Mouse (Mus musculus) kidney, embryonic 14.5 days (tissue): ENCODE results near the gene Smyd4. TPM values are rescaled to one million over a fixed set of nuclear protein-coding genes. Genes with fewer than 3 reads are reported as not detected.
A peak's percentile ranks its signal among the peaks of the same experiment; 100 is the strongest.

Source experiments
- ATAC-seq: fragments of 200-750 bp; cut with Nextera tagmentation; 2 replicates; pipeline ENCODE4 v1.8.0; 2017; ENCODE audit warnings: moderate number of reproducible peaks, mild to moderate bottlenecking, moderate TSS enrichment, moderate library complexity; ENCODE audit not compliant: low FRiP score, low TSS enrichment
- H3K27ac ChIP-seq: fragments of 300-500 bp; sonication (generic); 2 replicates; pipeline ENCODE4 v1.5.1; 2014; ENCODE audit warnings: low read depth, mild to moderate bottlenecking, low read length, moderate library complexity, mixed read lengths
- H3K27me3 ChIP-seq: fragments of 300-500 bp; sonication (generic); 2 replicates; pipeline ENCODE4 v1.6.1; 2014; ENCODE audit warnings: mild to moderate bottlenecking, low read length; ENCODE audit not compliant: control insufficient read depth, insufficient read depth
- H3K36me3 ChIP-seq: fragments of 300-500 bp; sonication (generic); 2 replicates; pipeline ENCODE4 v1.6.1; 2014; ENCODE audit warnings: low read length, mixed read lengths; ENCODE audit not compliant: control insufficient read depth, insufficient read depth
- H3K4me1 ChIP-seq: fragments of 300-500 bp; sonication (generic); 2 replicates; pipeline ENCODE4 v1.6.1; 2014; ENCODE audit warnings: low read length, mixed read lengths; ENCODE audit not compliant: control insufficient read depth, insufficient read depth
- H3K4me2 ChIP-seq: fragments of 300-500 bp; sonication (generic); replicated peaks from 2 replicates; pipeline ENCODE4 v1.6.1; 2014; ENCODE audit warnings: low read depth, mild to moderate bottlenecking, low read length
- H3K4me3 ChIP-seq: fragments of 300-500 bp; sonication (generic); 2 replicates; pipeline ENCODE4 v1.5.1; 2014; ENCODE audit warnings: mild to moderate bottlenecking, low read length
- H3K9ac ChIP-seq: fragments of 300-500 bp; sonication (generic); 2 replicates; pipeline ENCODE4 v1.6.1; 2014; ENCODE audit warnings: low read depth, mild to moderate bottlenecking, low read length, moderate library complexity
- H3K9me3 ChIP-seq: fragments of 300-500 bp; sonication (generic); 2 replicates; pipeline ENCODE4 v1.6.1; 2016; ENCODE audit warnings: low read length; ENCODE audit not compliant: control insufficient read depth
- WGBS: fragments of 180-500 bp; shearing (Covaris S2); extraction: QIAGEN DNeasy Blood & Tissue Kit; methylation state at CpG from one replicate; pipeline ENCODE4 v1.1.7; 2014; 5-methylcytosine and 5-hydroxymethylcytosine counted together
- polyA plus RNA-seq: library from polyadenylated mRNA; unstranded; fragments of >200 nt; fragmentation: Nextera tagmentation; extraction: Ambion mirVana; gene quantifications from 2 replicates; pipeline ENCODE4 v1.2.1, GENCODE M21; 2014

Gene Smyd4
- polyA plus RNA-seq, 1 experiment from 2014 or later = 17.8 TPM

GRCm38 (mm10) chr11:75403301-75404052 is 55.2 kb downstream of the Smyd4 start:
- Histone ChIP-seq H3K9ac (no peak overlapping the region), H3K4me1 (no peaks in the 10 kb centered on the region), H3K4me3 (no peak overlapping the region), H3K27me3 (no peaks in the 10 kb centered on the region), H3K27ac (no peak overlapping the region), H3K9me3 (no peaks in the 10 kb centered on the region), H3K4me2 (no peak overlapping the region), H3K36me3 (no peaks in the 10 kb centered on the region)
- WGBS = 77% methylated on average over 6 of the region's 6 CpGs
- no peak for ATAC-seq

GRCm38 (mm10) chr11:75404801-75405200 is 56.6 kb downstream of the Smyd4 start:
- Histone ChIP-seq H3K4me3 (no peak overlapping the region), H3K27ac (no peak overlapping the region), H3K27me3 (no peaks in the 10 kb centered on the region), H3K9ac (no peak overlapping the region), H3K9me3 (no peaks in the 10 kb centered on the region), H3K4me2 (no peak overlapping the region), H3K36me3 (no peaks in the 10 kb centered on the region), H3K4me1 (no peaks in the 10 kb centered on the region)
- no peak for ATAC-seq
- 88% methylated on average over 6 of the region's 6 CpGs for WGBS

GRCm38 (mm10) chr11:75406104-75406503 is 57.9 kb downstream of the Smyd4 start:
- H3K9me3 ChIP-seq = no peaks in the 10 kb centered on the region
- no peak for ATAC-seq
- WGBS = 78% methylated on average over 4 of the region's 4 CpGs
- no peak overlapping the region for H3K4me2 ChIP-seq
- H3K36me3 ChIP-seq = no peaks in the 10 kb centered on the region
- H3K4me3 ChIP-seq = no peak overlapping the region
- H3K27ac ChIP-seq = no peak overlapping the region
- no peaks in the 10 kb centered on the region for H3K4me1 ChIP-seq
- no peaks in the 10 kb centered on the region for H3K27me3 ChIP-seq
- H3K9ac ChIP-seq = no peak overlapping the region

DNA sequence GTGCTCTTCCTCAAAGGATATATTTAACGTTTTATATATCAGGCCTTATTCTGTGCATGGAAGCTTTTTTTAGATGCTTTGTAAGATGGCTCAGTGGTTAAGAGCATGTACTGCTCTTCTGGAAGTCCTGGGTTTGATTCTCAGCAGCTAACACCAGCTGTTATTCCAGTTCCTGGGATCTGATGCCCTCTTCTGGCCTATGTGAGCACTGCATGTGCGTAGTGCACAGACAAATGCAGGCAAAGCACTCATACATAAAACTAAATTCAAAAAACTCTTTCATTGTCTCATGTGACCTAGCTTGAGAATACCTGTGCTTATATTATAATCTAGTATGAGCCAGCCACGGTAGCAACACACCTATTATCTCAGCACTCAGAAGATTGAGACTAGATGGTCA is 58.6 kb downstream of the Smyd4 start:
- no peaks in the 10 kb centered on the region for H3K9me3 ChIP-seq
- WGBS = 38% methylated on average over 3 of the region's 3 CpGs
- H3K9ac ChIP-seq = no peak overlapping the region
- H3K36me3 ChIP-seq = 0 out of 2 replicates have a peak, but pooled peaks cover 3% of the 10 kb centered on the region
- no peak for ATAC-seq
- no peak overlapping the region for H3K4me3 ChIP-seq
- H3K4me2 ChIP-seq = no peak overlapping the region
- no peaks in the 10 kb centered on the region for H3K27me3 ChIP-seq
- H3K4me1 ChIP-seq = no peaks in the 10 kb centered on the region
- no peak overlapping the region for H3K27ac ChIP-seq

GRCm38 (mm10) chr11:75409679-75410575 is 61.7 kb downstream of the Smyd4 start:
- Histone ChIP-seq H3K27me3 (no peaks in the 10 kb centered on the region), H3K4me3 (no peak overlapping the region), H3K9me3 (no peaks in the 10 kb centered on the region), H3K36me3 (0 out of 2 replicates have a peak, but pooled peaks cover 3% of the 10 kb centered on the region), H3K4me1 (no peaks in the 10 kb centered on the region), H3K9ac (no peak overlapping the region), H3K27ac (peak overlapping the region; percentile 1; the same call in 1 of the 2 replicates), H3K4me2 (no peak overlapping the region)
- 65% methylated on average over 17 of the region's 17 CpGs for WGBS
- no peak for ATAC-seq

DNA sequence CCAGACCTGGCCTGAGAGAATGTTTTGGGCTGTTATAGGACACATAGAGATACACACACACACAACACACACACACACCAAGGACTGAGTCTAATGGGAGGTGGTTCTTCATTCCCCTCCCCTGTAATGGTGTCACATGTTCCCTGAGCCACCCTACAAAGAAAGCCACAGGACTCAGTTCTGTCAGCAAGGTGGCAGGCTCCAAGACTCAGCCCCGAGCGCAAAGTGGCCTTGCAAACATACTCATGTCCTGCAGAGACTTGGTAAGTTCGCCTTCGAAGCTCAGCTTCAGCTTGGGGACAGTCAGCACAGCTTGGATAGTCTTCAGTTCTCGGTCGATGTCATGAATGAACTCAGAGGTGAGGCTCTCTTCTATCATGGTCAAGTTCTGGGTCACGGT is 62.4 kb downstream of the Smyd4 start:
- Histone ChIP-seq H3K27me3 (no peaks in the 10 kb centered on the region), H3K4me1 (no peaks in the 10 kb centered on the region), H3K4me3 (no peak overlapping the region), H3K27ac (no peak overlapping the region), H3K9me3 (no peaks in the 10 kb centered on the region), H3K4me2 (no peak overlapping the region), H3K9ac (no peak overlapping the region), H3K36me3 (peaks cover 7% of the 10 kb centered on the region; the same call in 1 of the 2 replicates)
- ATAC-seq = no peak
- WGBS = 88% methylated on average over 7 of the region's 7 CpGs

- no peak overlapping the region for H3K4me3 ChIP-seq
These were observed 66.9 kb downstream of the Smyd4 start for GRCm38 (mm10) chr11:75415096-75415495.

DNA sequence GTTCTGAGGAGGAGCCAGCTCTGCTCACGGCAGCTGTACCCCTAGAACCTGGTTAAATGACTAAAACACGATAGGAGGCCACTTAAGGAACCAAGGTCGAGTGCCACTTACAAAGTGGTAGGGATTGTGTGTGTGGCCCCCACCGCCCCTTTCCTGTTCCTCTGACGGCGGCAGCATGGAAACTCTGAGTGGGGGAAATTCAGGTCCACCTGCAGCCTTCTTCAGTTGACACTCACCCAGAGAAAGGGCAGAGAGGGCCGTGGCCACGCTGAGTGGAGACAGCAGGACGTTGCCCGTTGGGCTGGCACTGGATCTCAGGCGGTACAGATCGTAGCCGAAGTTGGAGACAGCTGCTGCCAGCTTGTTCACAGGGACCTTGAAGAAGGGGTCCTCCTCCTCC is 67.8 kb downstream of the Smyd4 start:
- H3K4me3 ChIP-seq = no peak overlapping the region
- H3K4me2 ChIP-seq = no peak overlapping the region
- no peaks in the 10 kb centered on the region for H3K9me3 ChIP-seq
- H3K36me3 ChIP-seq = peaks cover 11% of the 10 kb centered on the region; the same call in 1 of the 2 replicates
- no peak for ATAC-seq
- WGBS = 88% methylated on average over 13 of the region's 13 CpGs
- H3K27me3 ChIP-seq = no peaks in the 10 kb centered on the region
- H3K9ac ChIP-seq = no peak overlapping the region
- H3K4me1 ChIP-seq = peaks cover 7% of the 10 kb centered on the region
- no peak overlapping the region for H3K27ac ChIP-seq

More at GRCm38 (mm10) chr11:75415096-75415495, 66.9 kb downstream of the Smyd4 start:
- no peak overlapping the region for H3K9ac ChIP-seq
- no peak overlapping the region for H3K4me2 ChIP-seq
- no peaks in the 10 kb centered on the region for H3K9me3 ChIP-seq
- H3K27ac ChIP-seq = no peak overlapping the region
- H3K36me3 ChIP-seq = peaks cover 11% of the 10 kb centered on the region; the same call in 1 of the 2 replicates
- 72% methylated on average over 7 of the region's 7 CpGs for WGBS
- no peaks in the 10 kb centered on the region for H3K4me1 ChIP-seq
- no peaks in the 10 kb centered on the region for H3K27me3 ChIP-seq
- ATAC-seq = no peak

GRCm38 (mm10) chr11:75420037-75420436 is 71.8 kb downstream of the Smyd4 start:
- no peak overlapping the region for H3K4me2 ChIP-seq
- H3K27me3 ChIP-seq = no peaks in the 10 kb centered on the region
- no peak overlapping the region for H3K4me3 ChIP-seq
- no peak overlapping the region for H3K9ac ChIP-seq
- 83% methylated on average over 7 of the region's 7 CpGs for WGBS
- peaks cover 8% of the 10 kb centered on the region; the same call in 1 of the 2 replicates for H3K36me3 ChIP-seq
- H3K4me1 ChIP-seq = peaks cover 22% of the 10 kb centered on the region
- H3K27ac ChIP-seq = no peak overlapping the region
- H3K9me3 ChIP-seq = no peaks in the 10 kb centered on the region
- ATAC-seq = no peak
